Mouse (Mus musculus) olfactory bulb, adult 2 months (tissue): Measurements from ENCODE around the gene Slc27a3.

Experiments used
- CTCF ChIP-seq: fragments of 200-500 bp; IDR thresholded peaks from 2 replicates; pipeline ENCODE4 v1.5.1; 2012; ENCODE audit warnings: low read depth, mild to moderate bottlenecking, low read length, moderate library complexity; ENCODE audit not compliant: insufficient read depth
- POLR2A ChIP-seq: fragments of 200-500 bp; IDR thresholded peaks from 2 replicates; pipeline ENCODE4 v1.6.1; 2012; ENCODE audit warnings: mild to moderate bottlenecking, low read depth, low read length, moderate library complexity; ENCODE audit not compliant: insufficient read depth

GRCm38 (mm10) chr3:90420696-90421095 is 31.0 kb upstream of the Slc27a3 start:
- no peak for TF ChIP-seq CTCF
- no peak for TF ChIP-seq POLR2A
